Mouse (Mus musculus): ENCODE results near the gene 1700037H04Rik. TPM values are rescaled to one million over a fixed set of nuclear protein-coding genes. Genes with fewer than 3 reads are reported as not detected.
A peak's percentile ranks its signal among the peaks of the same experiment; 100 is the strongest.

Gene 1700037H04Rik
- 115 and 119 TPM in 2 replicates for polyA plus RNA-seq (2016; fragmentation: Nextera tagmentation; extraction: Ambion mirVana)

GRCm38 (mm10) chr2:131159938-131160581 is at the start of gene 1700037H04Rik:
Gene 1700037H04Rik (minus strand): TSS chr2:131160081.
- H3K4me1 ChIP-seq = peaks cover 31% of the 10 kb centered on the region
- peaks cover 11% of the 10 kb centered on the region for H3K36me3 ChIP-seq (replicated peaks)
- peak within 1 kb of the TSS; percentile 77 for H3K4me3 ChIP-seq
- WGBS = under 1% methylated on average over 54 of the region's 54 CpGs
- H3K27ac ChIP-seq (replicated peaks) = peak within 1 kb of the TSS; percentile 95
- peaks cover 3% of the 10 kb centered on the region; the same call in 1 of the 2 replicates for H3K9me3 ChIP-seq
- H3K27me3 ChIP-seq (replicated peaks; ENCODE audit: low read depth, poor library complexity, severe bottlenecking) = no peaks in the 10 kb centered on the region; the same call in 1 of the 2 replicates
- DNase-seq (ENCODE audit: low spot score) = peak; percentile 98

GRCm38 (mm10) chr2:131209125-131209795 is 49.4 kb upstream of the 1700037H04Rik start:
- Histone ChIP-seq H3K9me3 (no peaks in the 10 kb centered on the region), H3K4me3 (peak overlapping the region; percentile 65), H3K4me1 (peaks cover 25% of the 10 kb centered on the region), H3K27ac (replicated peaks) (peak overlapping the region; percentile 93), H3K36me3 (replicated peaks) (peaks cover 19% of the 10 kb centered on the region), H3K27me3 (replicated peaks; ENCODE audit: low read depth, poor library complexity, severe bottlenecking) (no peaks in the 10 kb centered on the region)
- WGBS = 73% methylated on average over 4 of the region's 4 CpGs
- DNase-seq (ENCODE audit: low spot score) = no peak

DNA sequence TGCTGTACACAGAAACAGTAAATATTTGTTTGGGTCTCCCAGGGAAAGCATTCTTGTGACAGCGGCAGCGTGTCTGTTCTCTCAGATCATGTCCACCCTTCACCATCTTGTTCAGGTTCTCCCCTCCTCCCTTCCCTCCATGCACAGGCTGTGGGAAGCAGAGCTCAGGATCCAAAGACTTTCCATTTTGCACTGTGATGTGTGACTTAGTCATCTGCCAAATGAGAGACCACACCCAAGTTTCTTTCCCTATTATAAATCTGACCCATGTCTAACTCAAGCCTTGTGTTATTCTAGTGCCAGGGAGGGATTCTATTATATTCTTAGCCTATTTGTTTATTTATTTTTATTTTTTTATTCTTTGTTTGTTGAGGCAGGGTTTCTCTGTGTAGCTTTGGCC is 48.5 kb upstream of the 1700037H04Rik start:
- peaks cover 11% of the 10 kb centered on the region for H3K36me3 ChIP-seq (replicated peaks)
- no peaks in the 10 kb centered on the region for H3K9me3 ChIP-seq
- no peak overlapping the region for H3K27ac ChIP-seq (replicated peaks)
- no peak for DNase-seq (ENCODE audit: low spot score)
- H3K27me3 ChIP-seq (replicated peaks; ENCODE audit: low read depth, poor library complexity, severe bottlenecking) = no peaks in the 10 kb centered on the region
- WGBS = 94% methylated on average over 2 of the region's 2 CpGs
- peaks cover 25% of the 10 kb centered on the region for H3K4me1 ChIP-seq
- H3K4me3 ChIP-seq = no peak overlapping the region

DNA sequence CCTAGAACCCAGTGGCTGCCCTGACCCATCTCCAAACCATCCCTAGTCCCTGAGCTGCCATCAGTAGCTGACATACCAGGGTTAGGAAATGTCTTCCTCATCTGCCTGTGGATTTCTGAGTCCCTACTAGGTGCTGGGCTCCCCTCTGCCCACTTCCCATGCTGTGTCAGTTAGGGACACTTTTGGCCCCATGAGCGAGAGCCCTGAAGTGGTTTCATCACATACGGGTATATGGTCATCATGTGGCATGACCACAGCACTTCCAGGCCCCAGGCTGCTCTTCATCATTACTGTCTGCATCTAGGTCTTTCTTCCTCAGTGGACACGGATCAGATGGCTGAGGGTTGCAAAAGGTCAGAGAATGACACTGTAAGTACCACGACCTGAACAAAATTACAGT is 46.9 kb upstream of the 1700037H04Rik start, which contains the start of gene Ap5s1:
Gene Ap5s1, plus strand, starts transcription at position 301 of the 400 bp plus-strand sequence.
- no peaks in the 10 kb centered on the region for H3K27me3 ChIP-seq (replicated peaks; ENCODE audit: low read depth, poor library complexity, severe bottlenecking)
- H3K36me3 ChIP-seq (replicated peaks) = no peaks in the 10 kb centered on the region
- no peak within 1 kb of the TSS for H3K4me3 ChIP-seq
- peaks cover 22% of the 10 kb centered on the region for H3K4me1 ChIP-seq
- 78% methylated on average over 4 of the region's 4 CpGs for WGBS
- DNase-seq (ENCODE audit: low spot score) = no peak
- H3K27ac ChIP-seq (replicated peaks) = no peak within 1 kb of the TSS
- no peaks in the 10 kb centered on the region for H3K9me3 ChIP-seq

- no peak for DNase-seq (ENCODE audit: low spot score)
Measured at GRCm38 (mm10) chr2:131205521-131206182, 45.8 kb upstream of the 1700037H04Rik start.

GRCm38 (mm10) chr2:131204410-131204981 is 44.6 kb upstream of the 1700037H04Rik start:
- peak overlapping the region; percentile 49; the same call in 1 of the 2 replicates for H3K27ac ChIP-seq (replicated peaks)

More at GRCm38 (mm10) chr2:131205521-131206182, 45.8 kb upstream of the 1700037H04Rik start:
- Histone ChIP-seq H3K36me3 (replicated peaks) (no peaks in the 10 kb centered on the region; the same call in 1 of the 2 replicates), H3K27me3 (replicated peaks; ENCODE audit: low read depth, poor library complexity, severe bottlenecking) (no peaks in the 10 kb centered on the region), H3K9me3 (no peaks in the 10 kb centered on the region), H3K4me3 (no peak overlapping the region), H3K4me1 (peaks cover 15% of the 10 kb centered on the region), H3K27ac (replicated peaks) (no peak overlapping the region)
- WGBS = 85% methylated on average over 8 of the region's 8 CpGs

GRCm38 (mm10) chr2:131203816-131204409 is 44.0 kb upstream of the 1700037H04Rik start:
- Histone ChIP-seq H3K27ac (replicated peaks) (no peak overlapping the region), H3K4me1 (peaks cover 6% of the 10 kb centered on the region; the same call in 1 of the 2 replicates), H3K36me3 (replicated peaks) (peaks cover 14% of the 10 kb centered on the region), H3K27me3 (replicated peaks; ENCODE audit: low read depth, poor library complexity, severe bottlenecking) (no peaks in the 10 kb centered on the region), H3K4me3 (no peak overlapping the region), H3K9me3 (no peaks in the 10 kb centered on the region)
- 89% methylated on average over 6 of the region's 6 CpGs for WGBS
- DNase-seq (ENCODE audit: low spot score) = no peak

More at GRCm38 (mm10) chr2:131204410-131204981, 44.6 kb upstream of the 1700037H04Rik start:
- Histone ChIP-seq H3K4me3 (no peak overlapping the region), H3K36me3 (replicated peaks) (peaks cover 9% of the 10 kb centered on the region), H3K4me1 (peaks cover 10% of the 10 kb centered on the region), H3K9me3 (no peaks in the 10 kb centered on the region), H3K27me3 (replicated peaks; ENCODE audit: low read depth, poor library complexity, severe bottlenecking) (no peaks in the 10 kb centered on the region)
- 50% methylated on average over 7 of the region's 7 CpGs for WGBS
- no peak for DNase-seq (ENCODE audit: low spot score)

- no peaks in the 10 kb centered on the region for H3K9me3 ChIP-seq
- no peak for DNase-seq (ENCODE audit: low spot score)
- H3K27ac ChIP-seq (replicated peaks) = no peak overlapping the region
- H3K4me1 ChIP-seq = peaks cover 6% of the 10 kb centered on the region; the same call in 1 of the 2 replicates
- H3K27me3 ChIP-seq (replicated peaks; ENCODE audit: low read depth, poor library complexity, severe bottlenecking) = no peaks in the 10 kb centered on the region
- 85% methylated on average over 3 of the region's 3 CpGs for WGBS
- peaks cover 39% of the 10 kb centered on the region for H3K36me3 ChIP-seq (replicated peaks)
- no peak overlapping the region for H3K4me3 ChIP-seq
Measured at GRCm38 (mm10) chr2:131201262-131201661, 41.4 kb upstream of the 1700037H04Rik start.

- H3K27me3 ChIP-seq (replicated peaks; ENCODE audit: low read depth, poor library complexity, severe bottlenecking) = no peaks in the 10 kb centered on the region
- H3K4me1 ChIP-seq = peaks cover 6% of the 10 kb centered on the region; the same call in 1 of the 2 replicates
- no peak for DNase-seq (ENCODE audit: low spot score)
- WGBS = 82% methylated on average over 2 of the region's 2 CpGs
- H3K27ac ChIP-seq (replicated peaks) = no peak overlapping the region
- H3K4me3 ChIP-seq = no peak overlapping the region
- no peaks in the 10 kb centered on the region for H3K9me3 ChIP-seq
- H3K36me3 ChIP-seq (replicated peaks) = peaks cover 44% of the 10 kb centered on the region
Measured at GRCm38 (mm10) chr2:131200710-131201109, 40.8 kb upstream of the 1700037H04Rik start.

DNA sequence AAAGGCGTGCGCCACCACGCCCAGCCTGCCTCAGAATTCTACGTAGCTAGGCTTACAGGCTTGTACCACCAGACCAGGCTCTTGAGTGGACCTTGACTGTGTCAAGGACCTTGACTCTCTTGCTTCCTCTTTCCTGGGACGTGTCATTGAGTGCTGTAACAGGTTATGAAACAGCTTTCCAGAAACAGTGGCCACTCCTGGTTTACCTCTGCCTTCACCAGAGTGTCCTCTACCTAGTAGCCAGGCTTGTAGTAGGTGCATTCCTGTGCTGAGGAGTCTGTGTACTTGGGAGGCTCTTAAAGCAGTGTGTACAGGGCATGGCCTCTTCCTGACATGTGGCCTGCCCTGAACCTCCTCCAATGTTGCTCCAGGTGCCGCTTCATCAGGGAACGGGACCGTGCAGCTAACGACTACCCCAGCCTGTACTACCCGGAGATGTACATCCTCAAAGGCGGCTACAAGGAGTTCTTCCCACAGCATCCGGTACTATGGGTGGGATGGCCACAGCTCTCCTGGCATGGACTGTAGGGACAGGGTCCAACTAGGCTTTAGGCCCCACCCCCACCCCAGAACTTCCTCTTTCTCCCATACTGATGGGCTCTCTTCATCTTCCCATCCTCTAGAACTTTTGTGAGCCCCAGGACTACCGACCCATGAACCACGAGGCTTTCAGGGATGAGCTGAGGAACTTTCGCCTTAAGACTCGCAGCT is 36.9 kb upstream of the 1700037H04Rik start:
- WGBS = 92% methylated on average over 16 of the region's 16 CpGs
- Histone ChIP-seq H3K4me1 (peaks cover under 1% of the 10 kb centered on the region; the same call in 1 of the 2 replicates), H3K27me3 (replicated peaks; ENCODE audit: low read depth, poor library complexity, severe bottlenecking) (no peaks in the 10 kb centered on the region), H3K9me3 (no peaks in the 10 kb centered on the region), H3K4me3 (no peak overlapping the region), H3K36me3 (replicated peaks) (peaks cover 81% of the 10 kb centered on the region), H3K27ac (replicated peaks) (no peak overlapping the region)
- no peak for DNase-seq (ENCODE audit: low spot score)

DNA sequence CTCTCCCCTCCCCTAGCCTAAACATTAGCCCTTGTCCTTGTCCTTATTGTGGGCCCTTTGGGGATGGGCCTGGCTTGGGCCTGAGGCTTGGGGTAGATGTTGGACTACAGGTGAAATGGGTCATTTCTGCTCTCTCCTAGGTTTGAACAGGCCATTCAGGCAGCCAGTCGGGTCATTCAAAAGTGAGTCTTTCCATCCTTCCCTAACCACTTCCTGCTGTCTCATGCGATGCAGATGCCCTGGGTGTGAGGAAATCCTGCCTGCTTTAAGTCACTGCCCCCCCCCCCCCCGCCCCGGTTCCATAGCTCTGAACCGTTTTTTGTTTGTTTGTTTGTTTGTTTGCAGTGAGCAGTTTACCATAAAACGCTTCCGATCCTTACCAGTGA is 31.1 kb upstream of the 1700037H04Rik start:
- peaks cover 57% of the 10 kb centered on the region for H3K36me3 ChIP-seq (replicated peaks)
- WGBS = 72% methylated on average over 7 of the region's 7 CpGs
- peak overlapping the region; percentile 75 for H3K27ac ChIP-seq (replicated peaks)
- DNase-seq (ENCODE audit: low spot score) = no peak
- peak overlapping the region; percentile 25 for H3K4me3 ChIP-seq
- no peaks in the 10 kb centered on the region for H3K27me3 ChIP-seq (replicated peaks; ENCODE audit: low read depth, poor library complexity, severe bottlenecking)
- H3K9me3 ChIP-seq = no peaks in the 10 kb centered on the region
- H3K4me1 ChIP-seq = peaks cover 56% of the 10 kb centered on the region
